Mouse (Mus musculus): ENCODE data around the gene Tfip11. TPM values are rescaled to one million over a fixed set of nuclear protein-coding genes. Genes with fewer than 3 reads are reported as not detected.

The Tfip11 gene
- total and polyA plus RNA-seq, 3 experiments: 34.6 to 44.7 TPM; not detected in 1

- no peak for TF ChIP-seq USF2 (IDR thresholded peaks at IDR 0.05; ENCODE audit: borderline replicate concordance in 1 of 2, insufficient read depth in 1 of 2, low read depth in 1 of 2, low read length in 2 of 2)
These were observed 1.7 kb downstream of the Tfip11 start (continued) for GRCm38 (mm10) chr5:112327854-112328253.

DNA sequence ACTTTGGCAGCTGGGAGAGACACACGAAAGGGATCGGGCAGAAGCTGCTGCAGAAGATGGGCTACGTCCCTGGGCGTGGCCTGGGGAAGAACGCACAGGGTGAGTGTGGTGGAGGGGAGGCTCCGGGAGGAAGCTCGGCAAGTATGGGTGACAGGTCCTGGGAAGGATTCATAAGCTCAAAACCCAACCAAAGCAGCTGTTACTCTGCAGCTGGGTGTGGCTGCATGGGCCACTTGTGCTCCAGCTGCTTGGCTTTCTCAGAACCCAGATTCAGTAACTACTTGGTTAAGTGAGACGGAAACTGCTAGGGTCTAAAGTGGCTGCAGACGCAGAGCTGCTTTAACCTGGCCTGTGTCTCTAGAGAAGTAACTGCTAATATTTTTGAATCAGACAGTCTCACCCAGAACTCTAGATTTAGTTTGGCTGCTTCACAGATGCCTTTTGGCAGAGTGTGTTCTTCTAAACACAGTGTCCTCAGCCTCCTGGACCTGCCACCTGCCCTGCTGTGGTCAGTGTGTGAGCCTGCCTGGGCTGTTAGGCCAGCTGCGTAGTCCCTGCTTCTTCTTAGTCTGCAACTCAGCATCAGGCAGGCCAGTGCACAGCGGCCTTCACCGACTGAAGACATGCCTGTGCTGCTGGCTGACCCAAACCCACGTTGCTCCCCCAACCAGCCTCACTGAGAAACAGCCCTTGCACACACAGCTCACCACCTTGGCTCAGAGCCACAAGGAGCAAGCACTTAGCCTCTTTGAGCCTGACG lies 3.8 kb downstream of the Tfip11 start:
- H3K4me3 ChIP-seq (ENCODE audit: control insufficient read depth in 1 of 2, insufficient read depth in 1 of 2, low read depth in 2 of 2, low read length in 2 of 2): no peak overlapping the region
- no peaks in the 10 kb centered on the region for H3K9me3 ChIP-seq (replicated peaks; ENCODE audit: insufficient read depth, low read length)
- H3K9ac ChIP-seq (ENCODE audit: control insufficient read depth, low read depth, low read length, poor library complexity, severe bottlenecking): no peak overlapping the region
- H3K36me3 ChIP-seq (ENCODE audit: control insufficient read depth in 1 of 2, insufficient read depth in 2 of 2, low read length in 2 of 2): peaks cover 5 to 6% of the 10 kb centered on the region in 2 experiments; a peak in 3 of 4 replicates
- no peak for TF ChIP-seq KAT2A (conservative IDR thresholded peaks at IDR 0.05; ENCODE audit: low read depth, low read length)
- no peak for TF ChIP-seq MAX (IDR thresholded peaks at IDR 0.05; ENCODE audit: low read length)
- no peak for TF ChIP-seq HCFC1 (IDR thresholded peaks at IDR 0.05; ENCODE audit: low read depth, low read length)
- TF ChIP-seq MAZ (IDR thresholded peaks at IDR 0.05; ENCODE audit: low read depth, low read length): no peak
- TF ChIP-seq MYC (IDR thresholded peaks at IDR 0.05; ENCODE audit: low read depth, low read length): no peak
- no peak for TF ChIP-seq RAD21 (IDR thresholded peaks at IDR 0.05; ENCODE audit: low read depth, low read length)
- no peak for TF ChIP-seq ZMIZ1 (IDR thresholded peaks at IDR 0.05; ENCODE audit: low read depth, low read length)
- TF ChIP-seq USF1 (IDR thresholded peaks at IDR 0.05; ENCODE audit: low read depth, low read length): no peak
- TF ChIP-seq SMC3 (IDR thresholded peaks at IDR 0.05; ENCODE audit: low read depth, low read length): no peak
- no peak for TF ChIP-seq POLR2AphosphoS5 (IDR thresholded peaks at IDR 0.05; ENCODE audit: borderline replicate concordance, low read depth, low read length)
- TF ChIP-seq USF2 (IDR thresholded peaks at IDR 0.05; ENCODE audit: borderline replicate concordance in 1 of 2, insufficient read depth in 1 of 2, low read depth in 1 of 2, low read length in 2 of 2): no peak
- no peak for TF ChIP-seq RCOR1 (IDR thresholded peaks at IDR 0.05; ENCODE audit: low read depth, low read length)
- no peak for TF ChIP-seq ZKSCAN1 (IDR thresholded peaks at IDR 0.05; ENCODE audit: low read depth, low read length)
- no peak for TF ChIP-seq UBTF (IDR thresholded peaks at IDR 0.05; ENCODE audit: borderline replicate concordance, insufficient read depth, low read depth, low read length)
- no peak for TF ChIP-seq TBP (IDR thresholded peaks at IDR 0.05; ENCODE audit: low read depth, low read length)
- no peak for TF ChIP-seq ZC3H11A (IDR thresholded peaks at IDR 0.05; ENCODE audit: low read depth, low read length)
- no peak for DNase-seq (ENCODE audit: low read depth, low spot score)
- H3K27me3 ChIP-seq (ENCODE audit: control insufficient read depth in 1 of 2, insufficient read depth in 2 of 2, low read length in 2 of 2): no peaks in the 10 kb centered on the region
- H3K79me2 ChIP-seq (ENCODE audit: control insufficient read depth, insufficient read depth, low read length, poor library complexity): peaks cover 18% of the 10 kb centered on the region
- H3K27ac ChIP-seq (ENCODE audit: control insufficient read depth, low read depth, low read length): no peak overlapping the region
- 0 out of 4 replicates have a peak, but pooled peaks cover 0 to 10% of the 10 kb centered on the region in 2 experiments for H3K4me1 ChIP-seq (ENCODE audit: control insufficient read depth in 1 of 2, insufficient read depth in 2 of 2, low read length in 2 of 2)

DNA sequence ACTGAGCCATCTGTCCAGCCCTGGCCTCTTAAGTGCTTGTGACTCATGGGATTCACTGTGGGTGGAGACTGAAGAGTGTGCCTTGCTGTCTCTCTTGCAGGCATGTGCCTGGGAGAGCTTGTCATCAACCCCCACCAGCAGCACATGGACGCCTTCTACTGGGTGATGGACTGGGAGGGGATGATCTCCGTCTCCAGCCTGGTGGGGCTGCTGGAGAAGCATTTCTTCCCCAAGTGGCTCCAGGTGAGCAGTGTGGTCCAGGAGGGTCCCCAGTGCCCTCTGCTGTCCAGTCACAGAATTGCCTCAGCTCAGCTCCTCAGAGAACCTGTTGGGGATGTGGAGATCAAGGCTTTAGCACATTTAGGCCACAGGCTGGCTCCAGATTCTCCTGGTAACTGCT lies 9.3 kb downstream of the Tfip11 start:
- H3K27me3 ChIP-seq (ENCODE audit: control insufficient read depth in 1 of 2, insufficient read depth in 2 of 2, low read length in 2 of 2): no peaks in the 10 kb centered on the region
- no peak overlapping the region for H3K9ac ChIP-seq (ENCODE audit: control insufficient read depth, low read depth, low read length, poor library complexity, severe bottlenecking)
- H3K4me1 ChIP-seq (ENCODE audit: control insufficient read depth in 1 of 2, insufficient read depth in 2 of 2, low read length in 2 of 2): no peaks in the 10 kb centered on the region
- H3K79me2 ChIP-seq (ENCODE audit: control insufficient read depth, insufficient read depth, low read length, poor library complexity): no peaks in the 10 kb centered on the region
- peak; percentile 64 for TF ChIP-seq RAD21 (IDR thresholded peaks at IDR 0.05; ENCODE audit: low read depth, low read length)
- no peak for TF ChIP-seq MAFK (IDR thresholded peaks at IDR 0.05; ENCODE audit: borderline replicate concordance, low read depth, low read length)
- peak; percentile 54 for TF ChIP-seq ZC3H11A (IDR thresholded peaks at IDR 0.05; ENCODE audit: low read depth, low read length)
- no peak for TF ChIP-seq MYC (IDR thresholded peaks at IDR 0.05; ENCODE audit: low read depth, low read length)
- TF ChIP-seq CTCF (IDR thresholded peaks at IDR 0.05 in 2 of 3, conservative IDR thresholded peaks at IDR 0.05 in 1 of 3; ENCODE audit: control insufficient read depth in 1 of 3, insufficient read depth in 1 of 3, low read depth in 2 of 3, low read length in 3 of 3, poor library complexity in 1 of 3, severe bottlenecking in 1 of 3): peak; percentile 61 to 72 (median 69)
- TF ChIP-seq SMC3 (IDR thresholded peaks at IDR 0.05; ENCODE audit: low read depth, low read length): peak; percentile 72
- TF ChIP-seq ZNF384 (IDR thresholded peaks at IDR 0.05; ENCODE audit: low read depth, low read length): no peak
- no peak for TF ChIP-seq E2F4 (IDR thresholded peaks at IDR 0.05; ENCODE audit: borderline replicate concordance, low read depth, low read length)
- no peak for TF ChIP-seq JUND (IDR thresholded peaks at IDR 0.05; ENCODE audit: low read depth, low read length)
- H3K4me3 ChIP-seq (ENCODE audit: control insufficient read depth in 1 of 2, insufficient read depth in 1 of 2, low read depth in 2 of 2, low read length in 2 of 2): no peak overlapping the region
- no peaks in the 10 kb centered on the region for H3K9me3 ChIP-seq (replicated peaks; ENCODE audit: insufficient read depth, low read length)
- H3K27ac ChIP-seq (ENCODE audit: control insufficient read depth, low read depth, low read length): no peak overlapping the region
- H3K36me3 ChIP-seq (ENCODE audit: control insufficient read depth in 1 of 2, insufficient read depth in 2 of 2, low read length in 2 of 2): peaks cover 0 to 5% of the 10 kb centered on the region in 2 experiments; a peak in 2 of 4 replicates
- peak; percentile 59 for DNase-seq (ENCODE audit: low read depth, low spot score)
